Mouse (Mus musculus) CH12.LX (cell line): Measurements from ENCODE around the gene Erich4. TPM values are rescaled to one million over a fixed set of nuclear protein-coding genes. Genes with fewer than 3 reads are reported as not detected.
"Not testable (repeated sequence)": the region's sequence is repeated elsewhere in the genome, so short reads cannot be mapped to it uniquely, and the experiment has no call there.

Experiments
- DNase-seq: peaks from one replicate; pipeline ENCODE4 v3.0.0-alpha.2; 2013; ENCODE audit errors: extremely low read depth
- H3K27ac ChIP-seq: 2 replicates; pipeline ENCODE4 v1.5.1; 2012; ENCODE audit warnings: low read depth, mild to moderate bottlenecking, control low read depth, moderate library complexity; ENCODE audit not compliant: insufficient read depth
- H3K27me3 ChIP-seq: replicated peaks from 2 replicates; pipeline ENCODE3; 2012; ENCODE audit warnings: inconsistent platforms
- H3K36me3 ChIP-seq, 2 experiments: replicated peaks in 1 of 2; 2 replicates each; pipeline versions ENCODE3 to v1.6.1; 2012; ENCODE audit warnings: inconsistent platforms in 1 of 2, low read length in 1 of 2, mild to moderate bottlenecking in 1 of 2, mixed read lengths in 1 of 2, moderate library complexity in 1 of 2; ENCODE audit not compliant: control insufficient read depth in 1 of 2, insufficient read depth in 1 of 2
- H3K4me1 ChIP-seq, 2 experiments: 2 replicates each; pipeline ENCODE4 v1.6.1; 2012; ENCODE audit warnings: inconsistent platforms in 1 of 2, moderate library complexity in 1 of 2; ENCODE audit not compliant: insufficient read depth in 2 of 2, control insufficient read depth in 1 of 2
- H3K4me2 ChIP-seq: 2 replicates; pipeline ENCODE4 v1.6.1; 2012; ENCODE audit warnings: low read depth, mild to moderate bottlenecking, control low read depth; ENCODE audit not compliant: poor library complexity, insufficient read depth, severe bottlenecking
- H3K4me3 ChIP-seq, 3 experiments: fragments of 150-350 bp in 1 of 3; sonication (generic) in 1 of 3; replicated peaks in 1 of 3; 2 replicates each; pipeline versions ENCODE3 to v1.5.1; 2011 to 2012; ENCODE audit warnings: low read depth in 2 of 3, low read length in 2 of 3, mild to moderate bottlenecking in 2 of 3, moderate library complexity in 2 of 3, control low read depth in 1 of 3, improper control_type of control experiment in 1 of 3, inconsistent platforms in 1 of 3, mixed read lengths in 1 of 3; ENCODE audit not compliant: poor library complexity in 1 of 3
- H3K79me2 ChIP-seq: replicated peaks from 2 replicates; pipeline ENCODE4 v1.6.1; 2012; ENCODE audit warnings: mild to moderate bottlenecking, moderate library complexity; ENCODE audit not compliant: control insufficient read depth, poor library complexity, insufficient read depth, severe bottlenecking; ENCODE audit errors: extremely low read depth
- H3K9ac ChIP-seq: 2 replicates; pipeline ENCODE4 v1.6.1; 2012; ENCODE audit warnings: low read depth, mild to moderate bottlenecking, control low read depth, moderate library complexity; ENCODE audit not compliant: insufficient read depth
- H3K9me3 ChIP-seq: replicated peaks from 2 replicates; pipeline ENCODE3; 2012; ENCODE audit warnings: low read length, inconsistent platforms, mixed read lengths
- CHD1 ChIP-seq: IDR thresholded peaks from 2 replicates; pipeline ENCODE4 v1.6.1; 2012; ENCODE audit warnings: low read depth, low read length, improper control_type of control experiment, inconsistent platforms
- CHD2 ChIP-seq: IDR thresholded peaks from 2 replicates; pipeline ENCODE4 v1.6.1; 2011; ENCODE audit warnings: low read length, improper control_type of control experiment
- ELF1 ChIP-seq: IDR thresholded peaks from 2 replicates; pipeline ENCODE4 v1.6.1; 2014; ENCODE audit warnings: low read depth, mild to moderate bottlenecking, inconsistent platforms, low read length, improper control_type of control experiment
- GABPA ChIP-seq: IDR thresholded peaks from 2 replicates; pipeline ENCODE4 v1.6.1; 2012; ENCODE audit warnings: low read depth, low read length, improper control_type of control experiment, inconsistent platforms; ENCODE audit not compliant: insufficient replicate concordance
- NRF1 ChIP-seq: IDR thresholded peaks from 2 replicates; pipeline ENCODE4 v1.6.1; 2014; ENCODE audit warnings: low read depth, mild to moderate bottlenecking, inconsistent platforms, low read length, improper control_type of control experiment, moderate library complexity
- POLR2A ChIP-seq: IDR thresholded peaks from 2 replicates; pipeline ENCODE4 v1.6.1; 2011; ENCODE audit warnings: low read depth, mild to moderate bottlenecking, improper control_type of control experiment, low read length
- TCF12 ChIP-seq: IDR thresholded peaks from 2 replicates; pipeline ENCODE4 v1.6.1; 2014; ENCODE audit warnings: low read depth, mild to moderate bottlenecking, inconsistent platforms, low read length, improper control_type of control experiment
- USF1 ChIP-seq: IDR thresholded peaks from 2 replicates; pipeline ENCODE4 v1.6.1; 2014; ENCODE audit warnings: low read depth, mild to moderate bottlenecking, inconsistent platforms, low read length, improper control_type of control experiment
- ZKSCAN1 ChIP-seq: IDR thresholded peaks from 2 replicates; pipeline ENCODE4 v1.6.1; 2012; ENCODE audit warnings: low read depth, inconsistent platforms, low read length, improper control_type of control experiment, borderline replicate concordance
- dilution Hi-C: fragments of 300-500 bp; cut with MboI; formaldehyde crosslinking; loops from 2 replicates; pipeline ENCODE4 v1.14.3; 2020; ENCODE audit warnings: low sequenced_read_pairs; ENCODE audit not compliant: extremely low pct_unique_long_range_greater_than_20kb, extremely low pct_ligation_motif_present
- in situ Hi-C: fragments of 300-500 bp; cut with MboI; formaldehyde crosslinking; loops from 3 replicates; pipeline ENCODE4 v1.14.3; 2019; ENCODE audit warnings: low sequenced_read_pairs, low pct_ligation_motif_present, low pct_unique_long_range_greater_than_20kb, mixed read lengths
- polyA plus RNA-seq: library from polyadenylated mRNA; unstranded; fragments of >175 nt; gene quantifications from 2 replicates; pipeline ENCODE4 v1.2.1, GENCODE M21; 2012; ENCODE audit warnings: low read depth; ENCODE audit not compliant: insufficient read length
- total RNA-seq, 2 experiments: library from RNA; depleted of rRNA; stranded (reverse); fragments of 300-350 nt in 1 of 2; fragments of >200 nt in 1 of 2; gene quantifications; 2 replicates each; pipeline ENCODE4 v1.2.3; 2012 to 2014

The Erich4 gene
- total and polyA plus RNA-seq, 3 experiments = not detected

GRCm38 (mm10) chr7:25582301-25582810, 33.3 kb downstream of the Erich4 start:
- Histone ChIP-seq H3K79me2 (no peaks in the 10 kb centered on the region), H3K4me1 (peaks cover 16 to 29% of the 10 kb centered on the region in 2 experiments), H3K27ac (no peak overlapping the region), H3K9me3 (peaks cover 13% of the 10 kb centered on the region), H3K9ac (no peak overlapping the region), H3K36me3 (no peaks in the 10 kb centered on the region), H3K4me2 (no peak overlapping the region), H3K27me3 (peaks cover 2% of the 10 kb centered on the region), H3K4me3 (no peak overlapping the region)
- dilution Hi-C loops (no loop called here), in situ Hi-C loops (no loop called here)
- TF ChIP-seq GABPA (no peak), POLR2A (no peak), ZKSCAN1 (no peak)
- no peak for DNase-seq

GRCm38 (mm10) chr7:25579441-25579840, 36.3 kb downstream of the Erich4 start:
- in situ Hi-C loops (no loop called here), dilution Hi-C loops (no loop called here)
- no peak for DNase-seq
- no peaks in the 10 kb centered on the region for H3K36me3 ChIP-seq
- no peak overlapping the region for H3K27ac ChIP-seq
- peaks cover 3% of the 10 kb centered on the region for H3K27me3 ChIP-seq
- no peaks in the 10 kb centered on the region for H3K79me2 ChIP-seq
- H3K4me1 ChIP-seq = peaks cover 5 to 29% of the 10 kb centered on the region in 2 experiments
- H3K4me3 ChIP-seq = no peak overlapping the region
- peaks cover 13% of the 10 kb centered on the region for H3K9me3 ChIP-seq
- TF ChIP-seq TCF12 (no peak), ELF1 (no peak), CHD1 (no peak), USF1 (no peak), NRF1 (no peak), CHD2 (no peak)
- H3K9ac ChIP-seq = no peak overlapping the region
- no peak overlapping the region for H3K4me2 ChIP-seq

- H3K27ac ChIP-seq, H3K79me2 ChIP-seq, dilution Hi-C loops, in situ Hi-C loops, H3K9me3 ChIP-seq, H3K4me3 ChIP-seq, H3K27me3 ChIP-seq, H3K9ac ChIP-seq, H3K36me3 ChIP-seq: not testable (repeated sequence)
- DNase-seq = peak; percentile 38
- Histone ChIP-seq H3K4me2 (0 out of 2 replicates have a peak overlapping the region, but pooled peaks have one; percentile 15), H3K4me1 (peaks cover 5 to 25% of the 10 kb centered on the region in 2 experiments)
Observed at GRCm38 (mm10) chr7:25576793-25577437, 38.8 kb downstream of the Erich4 start.

- H3K36me3 ChIP-seq, H3K27me3 ChIP-seq, DNase-seq, in situ Hi-C loops, dilution Hi-C loops, H3K9me3 ChIP-seq, H3K27ac ChIP-seq, H3K4me3 ChIP-seq, H3K79me2 ChIP-seq, H3K9ac ChIP-seq, H3K4me2 ChIP-seq: not testable (repeated sequence)
- H3K4me1 ChIP-seq = peaks cover 5 to 25% of the 10 kb centered on the region in 2 experiments
Observed at GRCm38 (mm10) chr7:25576308-25576707, 39.4 kb downstream of the Erich4 start.
